Mouse (Mus musculus) heart, postnatal 0 days (tissue): ENCODE results near the gene Cdc73. TPM values are rescaled to one million over a fixed set of nuclear protein-coding genes. Genes with fewer than 3 reads are reported as not detected.
"Not testable (repeated sequence)": the region's sequence is repeated elsewhere in the genome, so short reads cannot be mapped to it uniquely, and the experiment has no call there.

Experiments
- ATAC-seq: fragments of 200-750 bp; cut with Nextera tagmentation; 2 replicates; pipeline ENCODE4 v1.8.0; 2017; ENCODE audit warnings: low read depth, moderate number of reproducible peaks, moderate library complexity; ENCODE audit not compliant: insufficient read depth
- DNase-seq: peaks from one replicate; pipeline ENCODE4 v3.0.0-alpha.2; 2016; ENCODE audit warnings: low spot score
- H3K27ac ChIP-seq: fragments of 300-500 bp; sonication (generic); 2 replicates; pipeline ENCODE4 v1.5.1; 2014; ENCODE audit warnings: low read depth, mild to moderate bottlenecking
- H3K27me3 ChIP-seq: fragments of 300-500 bp; sonication (generic); 2 replicates; pipeline ENCODE4 v1.6.1; 2014; ENCODE audit warnings: low read length, mixed read lengths; ENCODE audit not compliant: control insufficient read depth, insufficient read depth
- H3K36me3 ChIP-seq: fragments of 300-500 bp; sonication (generic); replicated peaks from 2 replicates; pipeline ENCODE4 v1.6.1; 2014; ENCODE audit warnings: low read length, mixed read lengths; ENCODE audit not compliant: control insufficient read depth, insufficient read depth
- H3K4me1 ChIP-seq: fragments of 300-500 bp; sonication (generic); 2 replicates; pipeline ENCODE4 v1.6.1; 2014; ENCODE audit warnings: antibody characterized with exemption; ENCODE audit not compliant: control insufficient read depth, insufficient read depth
- H3K4me2 ChIP-seq: fragments of 300-500 bp; sonication (generic); 2 replicates; pipeline ENCODE4 v1.6.1; 2014; ENCODE audit warnings: low read depth, mild to moderate bottlenecking, low read length, moderate library complexity
- H3K4me3 ChIP-seq: fragments of 300-500 bp; sonication (generic); 2 replicates; pipeline ENCODE4 v1.5.1; 2014; ENCODE audit warnings: low read depth, low read length
- H3K9ac ChIP-seq: fragments of 300-500 bp; sonication (generic); replicated peaks from 2 replicates; pipeline ENCODE4 v1.6.1; 2014; ENCODE audit warnings: low read depth, low read length, mixed read lengths
- H3K9me3 ChIP-seq: fragments of 300-500 bp; sonication (generic); replicated peaks from 2 replicates; pipeline ENCODE4 v1.6.1; 2016; ENCODE audit warnings: low read length; ENCODE audit not compliant: control insufficient read depth
- CTCF ChIP-seq: IDR thresholded peaks from 2 replicates; pipeline ENCODE4 v1.5.1; 2016; ENCODE audit warnings: antibody characterized with exemption, control low read depth, low read depth
- EP300 ChIP-seq: IDR thresholded peaks from 2 replicates; pipeline ENCODE4 v1.6.1; 2016; ENCODE audit warnings: antibody characterized with exemption, low read depth
- WGBS: fragments of 180-500 bp; shearing (Covaris S2); extraction: QIAGEN DNeasy Blood & Tissue Kit; methylation state at CpG from one replicate; pipeline ENCODE4 v1.1.7; 2014; 5-methylcytosine and 5-hydroxymethylcytosine counted together
- polyA plus RNA-seq: library from polyadenylated mRNA; unstranded; fragments of >200 nt; fragmentation: Nextera tagmentation; extraction: Ambion mirVana; gene quantifications from 2 replicates; pipeline ENCODE4 v1.2.1, GENCODE M21; 2015
- total RNA-seq: library from RNA; depleted of rRNA; stranded (reverse); fragments of >200 nt; gene quantifications from 2 replicates; pipeline ENCODE4 v1.2.3, GENCODE M21; 2014; ENCODE audit warnings: low replicate concordance

The Cdc73 gene
- total and polyA plus RNA-seq, 2 experiments from 2014 or later, result 4.3 to 10.7 TPM

- Histone ChIP-seq H3K9ac (no peak overlapping the region), H3K4me3 (no peak overlapping the region), H3K36me3 (no peaks in the 10 kb centered on the region), H3K4me2 (no peak overlapping the region), H3K4me1 (no peaks in the 10 kb centered on the region), H3K27me3 (no peaks in the 10 kb centered on the region), H3K27ac (no peak overlapping the region), H3K9me3 (no peaks in the 10 kb centered on the region)
- DNase-seq (no peak), ATAC-seq (no peak)
- TF ChIP-seq EP300 (no peak), CTCF (no peak)
- 58% methylated on average over 9 of the region's 9 CpGs for WGBS
Measured at GRCm38 (mm10) chr1:143727701-143728445, 25.2 kb upstream of the Cdc73 start.

GRCm38 (mm10) chr1:143724456-143725064 is 21.9 kb upstream of the Cdc73 start:
- H3K4me2 ChIP-seq, result no peak overlapping the region
- no peak overlapping the region for H3K9ac ChIP-seq
- H3K27ac ChIP-seq, result no peak overlapping the region
- H3K4me1 ChIP-seq, result no peaks in the 10 kb centered on the region
- WGBS, result 58% methylated on average over 5 of the region's 5 CpGs
- H3K4me3 ChIP-seq, result no peak overlapping the region
- no peak for DNase-seq
- TF ChIP-seq CTCF (no peak), EP300 (no peak)
- no peaks in the 10 kb centered on the region for H3K27me3 ChIP-seq
- no peaks in the 10 kb centered on the region for H3K9me3 ChIP-seq
- no peak for ATAC-seq
- H3K36me3 ChIP-seq, result no peaks in the 10 kb centered on the region

GRCm38 (mm10) chr1:143716038-143716437 is 13.3 kb upstream of the Cdc73 start, which contains the start of gene Glrx2:
Glrx2 (plus strand) TSS chr1:143716338.
- not testable (repeated sequence) for H3K4me1 ChIP-seq, H3K27ac ChIP-seq, H3K27me3 ChIP-seq, H3K4me3 ChIP-seq, H3K36me3 ChIP-seq, DNase-seq, H3K9ac ChIP-seq, ATAC-seq, H3K4me2 ChIP-seq, H3K9me3 ChIP-seq
- no CpG with 5 or more reads among the region's 2 CpGs for WGBS

GRCm38 (mm10) chr1:143710627-143710976 is 7.9 kb upstream of the Cdc73 start:
- no peak overlapping the region for H3K4me2 ChIP-seq
- ATAC-seq (no peak), DNase-seq (no peak)
- H3K36me3 ChIP-seq, result no peaks in the 10 kb centered on the region
- no peak for TF ChIP-seq EP300
- TF ChIP-seq CTCF, result no peak
- 36% methylated on average over 5 of the region's 5 CpGs for WGBS
- H3K27me3 ChIP-seq, result no peaks in the 10 kb centered on the region
- no peak overlapping the region for H3K4me3 ChIP-seq
- no peaks in the 10 kb centered on the region for H3K4me1 ChIP-seq
- H3K27ac ChIP-seq, result no peak overlapping the region
- H3K9ac ChIP-seq, result no peak overlapping the region
- H3K9me3 ChIP-seq, result no peaks in the 10 kb centered on the region

GRCm38 (mm10) chr1:143709966-143710626 is 7.4 kb upstream of the Cdc73 start:
- 69% methylated on average over 7 of the region's 7 CpGs for WGBS
- Histone ChIP-seq H3K4me2 (no peak overlapping the region), H3K27me3 (no peaks in the 10 kb centered on the region), H3K9ac (no peak overlapping the region), H3K4me3 (no peak overlapping the region), H3K9me3 (no peaks in the 10 kb centered on the region), H3K27ac (no peak overlapping the region), H3K36me3 (no peaks in the 10 kb centered on the region), H3K4me1 (no peaks in the 10 kb centered on the region)
- DNase-seq, result no peak
- ATAC-seq, result no peak
- no peak for TF ChIP-seq EP300
- no peak for TF ChIP-seq CTCF
